Mouse (Mus musculus): Measurements from ENCODE around the gene Olfr875. TPM values are rescaled to one million over a fixed set of nuclear protein-coding genes. Genes with fewer than 3 reads are reported as not detected.

The Olfr875 gene
- polyA plus RNA-seq, 1 experiment from 2014 or later = 0.05 TPM

DNA sequence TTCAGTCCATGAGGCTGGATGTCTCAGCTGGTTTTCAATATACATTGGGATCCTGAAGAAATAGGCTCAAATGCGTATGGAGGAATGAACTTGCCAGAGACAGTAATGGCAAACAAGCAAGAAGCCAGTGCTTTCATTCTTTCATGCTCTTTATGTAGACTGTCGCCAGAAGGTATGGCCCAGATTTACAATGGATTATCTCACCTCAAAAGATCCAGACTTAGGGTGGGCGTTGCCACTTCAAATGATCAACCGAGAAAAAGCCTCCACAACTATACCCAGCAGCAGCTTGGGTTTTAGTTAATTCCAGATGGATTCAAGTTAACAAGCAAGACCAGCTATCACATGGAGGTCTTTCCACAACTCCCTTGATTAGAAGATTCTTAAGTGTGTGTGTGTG is 30.4 kb downstream of the Olfr875 start:
- Histone ChIP-seq H3K9me3 (replicated peaks; ENCODE audit: low read length) (no peaks in the 10 kb centered on the region), H3K27ac (no peak overlapping the region), H3K27me3 (ENCODE audit: insufficient read depth, low read length) (no peaks in the 10 kb centered on the region), H3K9ac (ENCODE audit: low read depth, low read length) (no peak overlapping the region), H3K36me3 (ENCODE audit: insufficient read depth, low read length) (no peaks in the 10 kb centered on the region), H3K4me2 (ENCODE audit: low read length) (no peak overlapping the region), H3K4me1 (replicated peaks; ENCODE audit: insufficient read depth, low read length) (no peaks in the 10 kb centered on the region), H3K4me3 (replicated peaks; ENCODE audit: low read depth, low read length) (no peak overlapping the region)
- ATAC-seq (replicated peaks; ENCODE audit: low FRiP score, low read depth) (no peak), DNase-seq (ENCODE audit: low spot score) (no peak)
- no peak for TF ChIP-seq CTCF (IDR thresholded peaks at IDR 0.05; ENCODE audit: low read depth)
- WGBS = 83% methylated on average over 4 of the region's 4 CpGs

DNA sequence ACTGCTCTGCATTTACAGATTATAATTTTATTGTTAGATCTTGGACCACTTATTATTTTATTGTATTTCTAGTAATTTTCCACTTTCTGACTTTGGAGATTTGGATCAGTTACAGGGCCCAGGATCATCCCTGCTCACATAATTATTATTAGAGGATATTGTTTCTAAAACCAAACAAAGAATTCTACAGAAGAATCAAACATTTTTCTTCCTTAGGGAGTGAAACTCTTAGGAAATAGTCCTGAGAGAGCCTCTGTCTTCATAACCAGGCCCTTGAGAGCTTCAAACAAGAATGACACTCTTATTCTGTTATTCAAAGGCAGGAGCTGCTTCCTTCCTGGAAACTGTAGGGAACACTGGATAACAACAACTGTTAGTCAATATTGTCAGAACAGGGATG is 31.1 kb downstream of the Olfr875 start, which contains the start of gene Olfr876:
Olfr876 (plus strand) TSS at position 301 of the 400 bp plus-strand sequence.
- Histone ChIP-seq H3K9me3 (replicated peaks; ENCODE audit: low read length) (no peaks in the 10 kb centered on the region), H3K4me3 (replicated peaks; ENCODE audit: low read depth, low read length) (no peak within 1 kb of the TSS), H3K27me3 (ENCODE audit: insufficient read depth, low read length) (no peaks in the 10 kb centered on the region), H3K4me1 (replicated peaks; ENCODE audit: insufficient read depth, low read length) (no peaks in the 10 kb centered on the region), H3K4me2 (ENCODE audit: low read length) (no peak within 1 kb of the TSS), H3K27ac (no peak within 1 kb of the TSS), H3K9ac (ENCODE audit: low read depth, low read length) (no peak within 1 kb of the TSS), H3K36me3 (ENCODE audit: insufficient read depth, low read length) (no peaks in the 10 kb centered on the region)
- TF ChIP-seq CTCF (IDR thresholded peaks at IDR 0.05; ENCODE audit: low read depth) = no peak
- DNase-seq (ENCODE audit: low spot score) = no peak
- no peak for ATAC-seq (replicated peaks; ENCODE audit: low FRiP score, low read depth)

DNA sequence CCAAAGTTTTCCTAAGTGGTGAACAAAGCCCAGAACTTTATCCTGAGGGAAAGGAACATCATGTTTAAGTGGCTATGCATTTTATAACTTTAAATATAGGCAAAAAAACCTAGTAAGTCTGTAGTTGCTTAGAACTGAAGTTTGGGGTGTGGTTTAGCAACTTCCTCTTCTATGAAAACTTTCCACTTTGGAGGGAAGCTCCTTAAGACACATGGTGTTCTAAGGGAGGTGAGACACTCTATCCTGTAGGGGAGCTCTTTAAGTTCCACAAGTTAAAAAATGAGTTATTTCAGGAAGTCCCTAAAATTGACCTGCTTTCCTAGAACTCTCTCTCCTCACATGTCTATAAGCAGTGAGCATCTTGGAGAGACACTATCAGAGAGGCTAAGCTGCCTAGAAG is 35.6 kb downstream of the Olfr875 start:
- no peak for TF ChIP-seq CTCF (IDR thresholded peaks at IDR 0.05; ENCODE audit: low read depth)

DNA sequence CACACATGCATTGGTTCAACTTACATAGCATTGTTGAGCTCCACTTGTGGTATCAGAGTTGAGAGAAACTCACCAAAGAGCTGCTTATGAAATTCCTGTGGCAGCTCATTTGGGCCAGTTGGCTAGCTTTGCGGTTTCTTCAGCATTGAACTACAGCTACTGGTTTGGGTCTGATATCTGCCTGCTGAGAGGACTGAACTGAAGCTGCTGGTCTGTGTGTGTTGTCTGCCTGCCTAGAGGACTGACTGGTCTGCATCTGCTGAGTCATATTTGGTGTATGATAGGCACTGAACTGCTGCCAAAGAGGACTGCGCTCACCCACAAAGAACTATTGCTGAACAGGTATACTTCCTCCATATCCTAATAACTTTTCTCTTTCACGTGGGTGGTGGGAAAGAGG is 36.8 kb downstream of the Olfr875 start:
- 80% methylated on average over 3 of the region's 3 CpGs for WGBS
- TF ChIP-seq CTCF (IDR thresholded peaks at IDR 0.05; ENCODE audit: low read depth) = no peak
- no peak overlapping the region for H3K4me2 ChIP-seq (ENCODE audit: low read length)
- H3K4me1 ChIP-seq (replicated peaks; ENCODE audit: insufficient read depth, low read length) = no peaks in the 10 kb centered on the region
- no peak for DNase-seq (ENCODE audit: low spot score)
- no peak overlapping the region for H3K27ac ChIP-seq
- no peak for ATAC-seq (replicated peaks; ENCODE audit: low FRiP score, low read depth)
- H3K9ac ChIP-seq (ENCODE audit: low read depth, low read length) = no peak overlapping the region
- H3K9me3 ChIP-seq (replicated peaks; ENCODE audit: low read length) = no peaks in the 10 kb centered on the region
- no peaks in the 10 kb centered on the region for H3K27me3 ChIP-seq (ENCODE audit: insufficient read depth, low read length)
- no peaks in the 10 kb centered on the region for H3K36me3 ChIP-seq (ENCODE audit: insufficient read depth, low read length)
- no peak overlapping the region for H3K4me3 ChIP-seq (replicated peaks; ENCODE audit: low read depth, low read length)

More for the DNA sequence above, 35.6 kb downstream of the Olfr875 start:
- no peak overlapping the region for H3K27ac ChIP-seq
- H3K4me1 ChIP-seq (replicated peaks; ENCODE audit: insufficient read depth, low read length) = no peaks in the 10 kb centered on the region
- no peak for ATAC-seq (replicated peaks; ENCODE audit: low FRiP score, low read depth)
- H3K4me3 ChIP-seq (replicated peaks; ENCODE audit: low read depth, low read length) = no peak overlapping the region
- H3K4me2 ChIP-seq (ENCODE audit: low read length) = no peak overlapping the region
- no peak overlapping the region for H3K9ac ChIP-seq (ENCODE audit: low read depth, low read length)
- H3K9me3 ChIP-seq (replicated peaks; ENCODE audit: low read length) = no peaks in the 10 kb centered on the region
- no peaks in the 10 kb centered on the region for H3K27me3 ChIP-seq (ENCODE audit: insufficient read depth, low read length)
- DNase-seq (ENCODE audit: low spot score) = no peak
- H3K36me3 ChIP-seq (ENCODE audit: insufficient read depth, low read length) = no peaks in the 10 kb centered on the region

DNA sequence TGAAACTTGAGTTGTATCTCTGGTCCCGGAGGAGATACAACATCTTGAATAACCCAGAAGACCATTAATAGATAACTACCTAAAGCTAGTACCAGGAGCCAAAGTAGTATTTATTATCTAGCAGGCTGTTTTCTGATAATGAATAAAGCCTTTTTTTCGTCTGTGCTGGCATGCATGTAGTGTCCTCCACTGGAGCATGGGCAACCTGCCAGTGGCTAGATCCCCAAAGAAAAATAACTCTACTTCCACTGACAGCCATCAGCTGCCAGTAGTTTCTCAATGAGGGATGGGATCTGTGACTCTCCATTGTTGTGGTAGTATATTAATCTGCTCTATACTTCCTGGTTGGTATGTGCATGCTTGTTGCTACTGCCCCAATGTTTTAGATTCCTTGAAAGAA is 37.3 kb downstream of the Olfr875 start:
- Histone ChIP-seq H3K27me3 (ENCODE audit: insufficient read depth, low read length) (no peaks in the 10 kb centered on the region), H3K27ac (no peak overlapping the region), H3K4me3 (replicated peaks; ENCODE audit: low read depth, low read length) (no peak overlapping the region), H3K9ac (ENCODE audit: low read depth, low read length) (no peak overlapping the region), H3K36me3 (ENCODE audit: insufficient read depth, low read length) (no peaks in the 10 kb centered on the region), H3K9me3 (replicated peaks; ENCODE audit: low read length) (no peaks in the 10 kb centered on the region), H3K4me2 (ENCODE audit: low read length) (no peak overlapping the region), H3K4me1 (replicated peaks; ENCODE audit: insufficient read depth, low read length) (no peaks in the 10 kb centered on the region)
- ATAC-seq (replicated peaks; ENCODE audit: low FRiP score, low read depth) (no peak), DNase-seq (ENCODE audit: low spot score) (no peak)
- TF ChIP-seq CTCF (IDR thresholded peaks at IDR 0.05; ENCODE audit: low read depth) = no peak
- 68% methylated on average over 2 of the region's 2 CpGs for WGBS

DNA sequence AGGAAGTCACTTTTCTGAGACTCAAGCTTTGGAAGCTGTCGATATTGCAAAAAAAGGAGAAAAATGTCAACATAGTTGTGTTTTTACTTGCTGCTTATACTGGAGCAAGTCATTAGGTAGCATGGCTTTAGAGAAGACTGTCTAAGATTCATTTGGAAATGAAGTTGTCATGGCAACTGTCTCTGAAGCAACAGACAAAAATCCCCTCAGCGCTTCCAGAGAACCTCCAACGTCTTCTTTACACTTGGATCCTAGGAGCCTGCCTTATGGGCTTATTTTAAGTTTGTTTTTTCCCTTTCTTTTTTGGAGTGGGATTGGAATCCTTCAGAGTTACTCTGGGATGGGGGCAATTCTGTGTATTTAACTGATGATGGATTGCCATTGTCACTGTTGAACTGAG is 43.0 kb downstream of the Olfr875 start:
- 83% methylated on average over 3 of the region's 3 CpGs for WGBS
- H3K4me2 ChIP-seq (ENCODE audit: low read length) = no peak overlapping the region
- H3K4me3 ChIP-seq (replicated peaks; ENCODE audit: low read depth, low read length) = no peak overlapping the region
- H3K9ac ChIP-seq (ENCODE audit: low read depth, low read length) = no peak overlapping the region
- H3K27ac ChIP-seq = no peak overlapping the region
- no peaks in the 10 kb centered on the region for H3K27me3 ChIP-seq (ENCODE audit: insufficient read depth, low read length)
- ATAC-seq (replicated peaks; ENCODE audit: low FRiP score, low read depth) (no peak), DNase-seq (ENCODE audit: low spot score) (no peak)
- no peaks in the 10 kb centered on the region for H3K9me3 ChIP-seq (replicated peaks; ENCODE audit: low read length)
- no peaks in the 10 kb centered on the region for H3K36me3 ChIP-seq (ENCODE audit: insufficient read depth, low read length)
- H3K4me1 ChIP-seq (replicated peaks; ENCODE audit: insufficient read depth, low read length) = no peaks in the 10 kb centered on the region
- no peak for TF ChIP-seq CTCF (IDR thresholded peaks at IDR 0.05; ENCODE audit: low read depth)

Other genes starting within 250 kb of the Olfr875 start
- gene Esam, start 243.8 kb upstream of the Olfr875 start, polyA plus RNA-seq (2015; fragmentation: Nextera tagmentation; extraction: Ambion mirVana) = 68.5 and 70.7 TPM in 2 replicates
- 4.2 and 5.5 TPM in 2 replicates for gene Vsig2, start 232.6 kb upstream of the Olfr875 start, polyA plus RNA-seq (2015; fragmentation: Nextera tagmentation; extraction: Ambion mirVana)
- gene Nrgn, start 219.0 kb upstream of the Olfr875 start, polyA plus RNA-seq (2015; fragmentation: Nextera tagmentation; extraction: Ambion mirVana) = 3.3 and 3.6 TPM in 2 replicates
- gene Siae, start 216.2 kb upstream of the Olfr875 start, polyA plus RNA-seq (2015; fragmentation: Nextera tagmentation; extraction: Ambion mirVana) = 10.2 and 10.6 TPM in 2 replicates
- 10.7 and 12.3 TPM in 2 replicates for gene Spa17, start 158.1 kb upstream of the Olfr875 start, polyA plus RNA-seq (2015; fragmentation: Nextera tagmentation; extraction: Ambion mirVana)
- gene Tbrg1, start 114.5 kb upstream of the Olfr875 start, polyA plus RNA-seq (2015; fragmentation: Nextera tagmentation; extraction: Ambion mirVana) = 135 and 144 TPM in 2 replicates
- gene Panx3, start 102.6 kb upstream of the Olfr875 start, polyA plus RNA-seq (2015; fragmentation: Nextera tagmentation; extraction: Ambion mirVana) = 0.12 TPM in 1 of 2 replicates, not detected in the other
- gene Olfr160, start 55.6 kb upstream of the Olfr875 start, polyA plus RNA-seq (2015; fragmentation: Nextera tagmentation; extraction: Ambion mirVana) = not detected in 2 replicates
- gene Olfr874, start 26.8 kb upstream of the Olfr875 start, polyA plus RNA-seq (2015; fragmentation: Nextera tagmentation; extraction: Ambion mirVana) = not detected in 2 replicates
- not detected in 2 replicates for gene Olfr876, start 31.2 kb downstream of the Olfr875 start, polyA plus RNA-seq (2015; fragmentation: Nextera tagmentation; extraction: Ambion mirVana)
- gene Olfr877, start 82.4 kb downstream of the Olfr875 start, polyA plus RNA-seq (2015; fragmentation: Nextera tagmentation; extraction: Ambion mirVana) = not detected in 2 replicates
- not detected in 2 replicates for gene Olfr145, start 124.9 kb downstream of the Olfr875 start, polyA plus RNA-seq (2015; fragmentation: Nextera tagmentation; extraction: Ambion mirVana)
- not detected in 2 replicates for gene Olfr878, start 146.0 kb downstream of the Olfr875 start, polyA plus RNA-seq (2015; fragmentation: Nextera tagmentation; extraction: Ambion mirVana)
- gene Olfr881, start 220.0 kb downstream of the Olfr875 start, polyA plus RNA-seq (2015; fragmentation: Nextera tagmentation; extraction: Ambion mirVana) = not detected in 2 replicates

Data from kidney, postnatal 0 days (tissue).